Mouse (Mus musculus) embryonic fibroblast, embryonic 13.5 days (primary cell): ENCODE measurements around the gene Lct.

Experiments used
- CTCF ChIP-seq: IDR thresholded peaks from 2 replicates; pipeline ENCODE4 v1.5.1; 2011; ENCODE audit warnings: mild to moderate bottlenecking, control low read depth, low read length, moderate library complexity, borderline replicate concordance; ENCODE audit not compliant: insufficient read depth
- POLR2A ChIP-seq: IDR thresholded peaks from 2 replicates; pipeline ENCODE4 v1.6.1; 2011; ENCODE audit warnings: low read depth, mild to moderate bottlenecking, control low read depth, low read length, moderate library complexity

GRCm38 (mm10) chr1:128243627-128243995, 84.5 kb downstream of the Lct start, which contains the start of gene Ubxn4:
- TF ChIP-seq CTCF (no peak), POLR2A (no peak)
